Mouse (Mus musculus) spleen, adult 2 months (tissue): ENCODE data around the gene Slc6a11. TPM values are rescaled to one million over a fixed set of nuclear protein-coding genes. Genes with fewer than 3 reads are reported as not detected.
A peak's percentile ranks its signal among the peaks of the same experiment; 100 is the strongest.

ENCODE experiments used
- DNase-seq, 2 experiments: peaks; one replicate each; pipeline versions ENCODE4 v3.0.0 to v3.0.0-alpha.2; 2012 to 2021; ENCODE audit warnings: low spot score in 2 of 2, low read depth in 1 of 2
- H3K27ac ChIP-seq: fragments of 200-500 bp; 2 replicates; pipeline ENCODE4 v1.5.1; 2012; ENCODE audit warnings: low read length, inconsistent platforms; ENCODE audit not compliant: insufficient read depth
- H3K27me3 ChIP-seq: fragments of 200-500 bp; 2 replicates; pipeline ENCODE4 v1.6.1; 2012; ENCODE audit warnings: mild to moderate bottlenecking, moderate library complexity, low read length, inconsistent platforms; ENCODE audit not compliant: control insufficient read depth, insufficient read depth
- H3K36me3 ChIP-seq: fragments of 200-500 bp; 2 replicates; pipeline ENCODE4 v1.6.1; 2012; ENCODE audit warnings: mild to moderate bottlenecking, low read length, inconsistent platforms; ENCODE audit not compliant: control insufficient read depth, insufficient read depth
- H3K4me1 ChIP-seq: fragments of 200-500 bp; 2 replicates; pipeline ENCODE4 v1.6.1; 2011; ENCODE audit warnings: inconsistent platforms; ENCODE audit not compliant: control insufficient read depth, insufficient read depth, insufficient read length
- H3K4me3 ChIP-seq: fragments of 200-500 bp; 2 replicates; pipeline ENCODE4 v1.5.1; 2011; ENCODE audit warnings: mild to moderate bottlenecking, inconsistent platforms; ENCODE audit not compliant: insufficient read depth, insufficient read length; ENCODE audit errors: extremely low read depth
- CTCF ChIP-seq: fragments of 200-500 bp; IDR thresholded peaks from 2 replicates; pipeline ENCODE4 v1.5.1; 2011; ENCODE audit warnings: mild to moderate bottlenecking, inconsistent platforms; ENCODE audit not compliant: insufficient read depth, insufficient read length, insufficient replicate concordance; ENCODE audit errors: extremely low read depth
- POLR2A ChIP-seq: fragments of 200-500 bp; IDR thresholded peaks from 2 replicates; pipeline ENCODE4 v1.6.1; 2011; ENCODE audit warnings: low read depth, low read length, inconsistent platforms
- WGBS: fragments of 180-500 bp; shearing (Covaris S2); methylation state at CpG from one replicate; pipeline ENCODE4 v1.1.7; 2018; 5-methylcytosine and 5-hydroxymethylcytosine counted together
- polyA plus RNA-seq: library from polyadenylated mRNA; depleted of rRNA; stranded (reverse); fragments of >200 nt; gene quantifications from 2 replicates; pipeline ENCODE4 v1.2.3, GENCODE M21; 2012

Slc6a11 gene
- polyA plus RNA-seq, 1 experiment = not detected

DNA sequence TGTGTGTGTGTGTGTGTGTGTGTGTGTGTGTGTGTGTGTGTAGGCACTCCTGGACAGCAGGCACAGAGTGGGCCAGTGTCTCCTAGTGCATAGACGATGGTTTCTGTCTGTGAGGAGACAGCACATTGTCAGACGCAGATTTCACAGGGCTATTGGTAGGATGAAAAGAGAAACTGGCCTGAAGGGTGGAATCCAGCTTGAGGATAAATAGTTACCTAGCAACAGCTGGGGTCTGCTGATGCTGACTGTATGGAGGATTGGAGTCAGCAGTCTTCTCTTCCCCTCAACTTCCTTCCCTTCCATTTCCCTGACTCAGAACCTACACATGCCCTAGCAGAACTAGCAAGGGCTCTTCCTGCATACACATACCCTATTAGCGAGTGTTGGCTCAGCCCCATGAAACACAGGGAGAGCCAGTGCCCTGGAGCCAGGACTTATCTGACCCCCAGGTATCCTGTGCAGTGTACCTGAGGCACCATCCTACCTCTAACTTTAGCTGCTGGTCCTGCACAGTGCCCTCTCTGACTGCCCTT, 127.7 kb downstream of the Slc6a11 start:
- no peak for DNase-seq
- H3K4me1 ChIP-seq = no peaks in the 10 kb centered on the region
- no peaks in the 10 kb centered on the region for H3K27me3 ChIP-seq
- TF ChIP-seq POLR2A (no peak), CTCF (no peak)
- no peak overlapping the region for H3K4me3 ChIP-seq
- WGBS = 49% methylated on average over 3 of the region's 3 CpGs
- H3K36me3 ChIP-seq = no peaks in the 10 kb centered on the region
- peak overlapping the region; percentile 40; the same call in 1 of the 2 replicates for H3K27ac ChIP-seq

GRCm38 (mm10) chr6:114261609-114262008, 130.6 kb downstream of the Slc6a11 start:
- WGBS = 63% methylated on average over 6 of the region's 6 CpGs
- Histone ChIP-seq H3K27ac (no peak overlapping the region), H3K4me3 (no peak overlapping the region), H3K4me1 (no peaks in the 10 kb centered on the region), H3K27me3 (no peaks in the 10 kb centered on the region), H3K36me3 (no peaks in the 10 kb centered on the region)
- TF ChIP-seq POLR2A = no peak
- TF ChIP-seq CTCF = no peak
- DNase-seq = no peak

GRCm38 (mm10) chr6:114264010-114264409, 133.0 kb downstream of the Slc6a11 start:
- no peaks in the 10 kb centered on the region for H3K27me3 ChIP-seq
- no peaks in the 10 kb centered on the region for H3K36me3 ChIP-seq
- no peak overlapping the region for H3K4me3 ChIP-seq
- no peak for TF ChIP-seq CTCF
- no peak for TF ChIP-seq POLR2A
- H3K4me1 ChIP-seq = no peaks in the 10 kb centered on the region
- no peak overlapping the region for H3K27ac ChIP-seq
- WGBS = 75% methylated on average over 3 of the region's 3 CpGs
- DNase-seq = no peak

- WGBS = 71% methylated on average over 5 of the region's 5 CpGs
- no peak for DNase-seq
- TF ChIP-seq POLR2A (no peak), CTCF (no peak)
- H3K27ac ChIP-seq = no peak overlapping the region
- no peaks in the 10 kb centered on the region for H3K27me3 ChIP-seq
- no peaks in the 10 kb centered on the region for H3K36me3 ChIP-seq
- no peak overlapping the region for H3K4me3 ChIP-seq
- no peaks in the 10 kb centered on the region for H3K4me1 ChIP-seq
Observed at GRCm38 (mm10) chr6:114264426-114264825, 133.4 kb downstream of the Slc6a11 start.

- Histone ChIP-seq H3K36me3 (no peaks in the 10 kb centered on the region), H3K4me3 (no peak overlapping the region), H3K27me3 (no peaks in the 10 kb centered on the region), H3K4me1 (no peaks in the 10 kb centered on the region), H3K27ac (no peak overlapping the region)
- TF ChIP-seq POLR2A (no peak), CTCF (no peak)
- DNase-seq = no peak
Observed at GRCm38 (mm10) chr6:114266273-114266672, 135.2 kb downstream of the Slc6a11 start.

DNA sequence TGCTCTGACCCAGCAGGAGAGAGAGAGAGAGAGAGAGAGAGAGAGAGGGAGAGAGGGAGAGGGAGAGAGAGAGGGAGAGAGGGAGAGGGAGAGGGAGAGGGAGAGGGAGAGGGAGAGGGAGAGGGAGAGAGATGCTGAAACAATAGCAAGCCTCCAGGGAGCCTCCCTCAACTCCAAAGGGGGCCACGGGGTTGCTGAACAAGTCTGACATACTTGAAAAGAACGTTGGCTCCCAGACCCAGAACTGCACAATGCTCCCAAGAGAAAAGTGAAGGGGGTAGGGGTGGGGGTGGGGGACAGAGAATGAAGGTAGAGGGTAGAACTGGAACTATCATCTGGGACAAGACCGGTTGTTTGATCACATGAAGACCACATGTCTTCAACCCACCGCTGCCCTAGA, 136.9 kb downstream of the Slc6a11 start:
- WGBS = 41% methylated on average over 4 of the region's 4 CpGs
- H3K27me3 ChIP-seq = no peaks in the 10 kb centered on the region

GRCm38 (mm10) chr6:114269589-114269988, 138.5 kb downstream of the Slc6a11 start:
- no peak for DNase-seq
- TF ChIP-seq POLR2A = no peak
- 78% methylated on average over 2 of the region's 2 CpGs for WGBS
- Histone ChIP-seq H3K4me1 (no peaks in the 10 kb centered on the region), H3K27ac (no peak overlapping the region), H3K4me3 (no peak overlapping the region), H3K36me3 (no peaks in the 10 kb centered on the region), H3K27me3 (no peaks in the 10 kb centered on the region)

More for the DNA sequence above, 136.9 kb downstream of the Slc6a11 start:
- no peak overlapping the region for H3K27ac ChIP-seq
- no peak for TF ChIP-seq CTCF
- no peak for TF ChIP-seq POLR2A
- H3K4me3 ChIP-seq = no peak overlapping the region
- H3K36me3 ChIP-seq = no peaks in the 10 kb centered on the region
- H3K4me1 ChIP-seq = no peaks in the 10 kb centered on the region
- no peak for DNase-seq
